Mouse (Mus musculus): ENCODE results near the gene Bloc1s4. TPM values are rescaled to one million over a fixed set of nuclear protein-coding genes. Genes with fewer than 3 reads are reported as not detected.

Gene Bloc1s4
- polyA plus RNA-seq, 1 experiment = 31.0 TPM

DNA sequence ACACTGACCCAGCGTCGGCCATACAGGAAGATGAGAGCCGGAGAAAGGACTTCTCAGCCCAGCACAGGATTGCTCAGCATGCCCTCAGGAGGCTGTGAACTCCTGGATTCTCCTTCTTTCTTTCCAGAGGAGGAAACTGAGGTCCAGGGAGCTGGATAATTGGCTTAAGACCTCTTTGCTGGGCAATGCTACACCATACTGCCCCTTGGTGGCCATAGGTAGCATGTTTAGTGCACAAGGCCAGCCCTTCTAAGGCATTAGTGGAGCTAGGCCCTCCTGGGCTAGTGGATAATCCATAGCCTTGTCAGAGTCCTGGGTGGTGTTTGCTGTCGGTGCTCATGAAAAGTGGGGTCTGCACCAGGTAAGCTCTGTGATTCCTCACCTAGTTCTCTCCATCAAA is 8.6 kb downstream of the Bloc1s4 start:
- TF ChIP-seq POLR2A (IDR thresholded peaks at IDR 0.05; ENCODE audit: low read depth, low read length) (no peak), CTCF (IDR thresholded peaks at IDR 0.05; ENCODE audit: extremely low read depth, insufficient read length, insufficient replicate concordance, low read depth, low read length) (peak; percentile 63; the same call in 1 of the 2 replicates)
- Histone ChIP-seq H3K27me3 (ENCODE audit: control insufficient read depth, insufficient read depth, low read length) (no peaks in the 10 kb centered on the region), H3K27ac (ENCODE audit: insufficient read depth, low read depth, low read length) (no peak overlapping the region), H3K36me3 (ENCODE audit: control insufficient read depth, insufficient read depth, low read length) (no peaks in the 10 kb centered on the region), H3K4me1 (ENCODE audit: control insufficient read depth, insufficient read depth, insufficient read length, low read length) (peaks cover 8% of the 10 kb centered on the region; the same call in 1 of the 2 replicates), H3K4me3 (ENCODE audit: low read depth, low read length) (no peak overlapping the region)
- WGBS = 80% methylated on average over 4 of the region's 4 CpGs

DNA sequence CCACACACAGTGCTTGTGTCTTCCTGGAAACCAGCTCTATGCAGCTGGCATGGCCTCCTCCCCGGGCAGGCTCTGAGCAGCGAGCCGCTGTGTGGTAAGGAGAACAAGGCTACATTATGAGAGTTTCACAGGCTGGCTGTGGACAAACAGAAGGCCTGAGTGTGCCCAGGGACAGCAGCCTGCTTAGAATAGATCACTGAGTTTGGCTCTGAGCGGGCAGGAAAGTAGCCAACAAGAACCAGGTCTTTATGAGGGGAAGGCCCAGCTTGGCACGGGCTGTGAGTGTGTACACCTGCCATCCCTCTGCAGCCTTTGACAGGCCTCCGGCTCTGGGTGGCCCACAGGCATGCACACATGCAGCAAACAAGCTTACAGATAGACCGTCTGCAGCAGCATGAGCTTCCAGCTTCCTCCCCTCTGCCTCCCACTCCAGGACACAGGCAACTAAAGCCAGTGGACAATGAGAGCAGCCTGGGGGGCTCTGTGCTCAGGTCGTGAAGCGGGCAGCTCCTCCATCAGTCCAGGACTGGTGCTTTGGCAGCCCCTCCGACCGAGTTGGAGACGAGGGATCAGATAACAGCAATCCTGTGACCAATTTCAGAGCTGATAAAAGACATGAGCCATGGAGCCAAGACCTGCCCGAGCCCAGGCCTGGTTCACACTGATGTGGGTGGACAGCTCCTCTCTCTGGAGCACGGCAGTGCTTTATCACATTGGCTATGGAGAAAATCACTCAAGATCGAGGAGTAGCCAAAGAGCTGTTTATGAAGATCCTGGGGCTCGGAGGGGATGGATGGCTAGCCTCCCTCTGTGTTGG is 9.4 kb downstream of the Bloc1s4 start:
- H3K4me3 ChIP-seq (ENCODE audit: low read depth, low read length) = no peak overlapping the region
- H3K27me3 ChIP-seq (ENCODE audit: control insufficient read depth, insufficient read depth, low read length) = no peaks in the 10 kb centered on the region
- 74% methylated on average over 16 of the region's 16 CpGs for WGBS
- peaks cover 8% of the 10 kb centered on the region; the same call in 1 of the 2 replicates for H3K4me1 ChIP-seq (ENCODE audit: control insufficient read depth, insufficient read depth, insufficient read length, low read length)
- no peak overlapping the region for H3K27ac ChIP-seq (ENCODE audit: insufficient read depth, low read depth, low read length)
- no peak for TF ChIP-seq CTCF (IDR thresholded peaks at IDR 0.05; ENCODE audit: extremely low read depth, insufficient read length, insufficient replicate concordance, low read depth, low read length)
- TF ChIP-seq POLR2A (IDR thresholded peaks at IDR 0.05; ENCODE audit: low read depth, low read length) = no peak
- no peaks in the 10 kb centered on the region for H3K36me3 ChIP-seq (ENCODE audit: control insufficient read depth, insufficient read depth, low read length)

DNA sequence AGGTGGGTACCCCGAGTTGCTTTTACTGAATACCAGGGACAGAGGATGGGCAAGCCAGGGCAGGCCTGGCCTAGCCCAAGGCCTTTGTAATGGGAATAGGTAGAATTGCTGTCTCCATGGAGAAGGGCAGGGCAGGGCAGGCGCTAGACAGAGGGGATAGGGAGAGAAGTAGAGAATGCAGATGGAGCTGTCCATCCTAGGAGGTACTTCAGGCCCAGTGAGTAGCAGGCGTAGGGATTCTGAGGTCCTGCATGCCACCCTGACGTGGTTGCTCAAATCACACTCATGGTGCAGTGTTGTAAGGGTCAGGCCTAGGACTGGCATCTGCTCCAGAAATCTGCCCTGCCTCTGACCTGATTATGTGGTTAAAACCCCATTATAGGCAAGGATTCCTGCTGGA is 10.7 kb downstream of the Bloc1s4 start:
- WGBS = 76% methylated on average over 4 of the region's 4 CpGs
- no peak overlapping the region for H3K27ac ChIP-seq (ENCODE audit: insufficient read depth, low read depth, low read length)
- no peak overlapping the region for H3K4me3 ChIP-seq (ENCODE audit: low read depth, low read length)
- peaks cover 8% of the 10 kb centered on the region; the same call in 1 of the 2 replicates for H3K4me1 ChIP-seq (ENCODE audit: control insufficient read depth, insufficient read depth, insufficient read length, low read length)
- no peaks in the 10 kb centered on the region for H3K27me3 ChIP-seq (ENCODE audit: control insufficient read depth, insufficient read depth, low read length)
- no peaks in the 10 kb centered on the region for H3K36me3 ChIP-seq (ENCODE audit: control insufficient read depth, insufficient read depth, low read length)
- TF ChIP-seq POLR2A (IDR thresholded peaks at IDR 0.05; ENCODE audit: low read depth, low read length) (no peak), CTCF (IDR thresholded peaks at IDR 0.05; ENCODE audit: extremely low read depth, insufficient read length, insufficient replicate concordance, low read depth, low read length) (no peak)

DNA sequence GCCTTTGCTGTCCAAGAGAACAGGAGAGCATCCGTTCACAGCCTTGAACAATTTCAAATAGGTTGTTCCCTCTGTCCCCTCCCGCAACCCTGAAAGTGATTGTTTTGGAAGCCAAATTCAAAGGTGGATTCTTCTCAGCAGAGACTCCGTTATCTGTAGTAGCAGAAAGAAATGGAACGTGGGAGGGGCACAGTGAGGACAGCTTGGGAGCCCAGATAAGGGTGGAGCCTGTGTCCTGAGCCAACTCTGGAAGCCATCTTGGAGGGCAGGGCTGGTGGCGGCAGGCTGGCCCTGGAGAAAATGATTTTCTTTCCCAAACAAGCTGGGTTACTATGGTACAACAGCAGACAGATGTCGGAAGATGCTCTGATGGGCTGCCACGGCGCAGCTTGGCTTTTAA is 12.4 kb downstream of the Bloc1s4 start:
- Histone ChIP-seq H3K27me3 (ENCODE audit: control insufficient read depth, insufficient read depth, low read length) (no peaks in the 10 kb centered on the region), H3K4me3 (ENCODE audit: low read depth, low read length) (no peak overlapping the region), H3K27ac (ENCODE audit: insufficient read depth, low read depth, low read length) (no peak overlapping the region), H3K36me3 (ENCODE audit: control insufficient read depth, insufficient read depth, low read length) (no peaks in the 10 kb centered on the region), H3K4me1 (ENCODE audit: control insufficient read depth, insufficient read depth, insufficient read length, low read length) (peaks cover 5% of the 10 kb centered on the region)
- 52% methylated on average over 8 of the region's 8 CpGs for WGBS
- no peak for TF ChIP-seq CTCF (IDR thresholded peaks at IDR 0.05; ENCODE audit: extremely low read depth, insufficient read length, insufficient replicate concordance, low read depth, low read length)
- no peak for TF ChIP-seq POLR2A (IDR thresholded peaks at IDR 0.05; ENCODE audit: low read depth, low read length)

DNA sequence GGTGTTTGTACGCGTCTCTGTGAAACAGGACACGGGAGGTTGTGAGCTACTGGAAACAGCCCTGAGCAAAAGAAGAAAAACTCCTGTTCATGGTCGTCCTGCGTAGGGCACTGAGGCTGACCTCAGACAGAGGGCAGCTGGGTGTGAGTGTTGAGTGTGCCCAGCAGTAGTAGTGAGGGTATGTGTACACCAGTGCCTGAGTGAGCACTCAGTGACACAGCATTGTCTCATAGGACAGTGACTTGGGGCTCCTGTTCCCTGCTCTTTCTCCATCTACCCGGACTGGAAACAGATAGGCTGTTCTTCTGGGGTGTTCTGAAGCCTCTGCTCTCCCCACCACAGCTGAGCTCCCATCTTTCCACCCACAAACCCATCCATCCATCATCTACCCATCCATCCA is 13.3 kb downstream of the Bloc1s4 start:
- H3K36me3 ChIP-seq (ENCODE audit: control insufficient read depth, insufficient read depth, low read length) = no peaks in the 10 kb centered on the region
- no peak overlapping the region for H3K4me3 ChIP-seq (ENCODE audit: low read depth, low read length)
- WGBS = 82% methylated on average over 6 of the region's 6 CpGs
- no peaks in the 10 kb centered on the region for H3K27me3 ChIP-seq (ENCODE audit: control insufficient read depth, insufficient read depth, low read length)
- TF ChIP-seq CTCF (IDR thresholded peaks at IDR 0.05; ENCODE audit: extremely low read depth, insufficient read length, insufficient replicate concordance, low read depth, low read length) (no peak), POLR2A (IDR thresholded peaks at IDR 0.05; ENCODE audit: low read depth, low read length) (no peak)
- peaks cover 13% of the 10 kb centered on the region for H3K4me1 ChIP-seq (ENCODE audit: control insufficient read depth, insufficient read depth, insufficient read length, low read length)
- H3K27ac ChIP-seq (ENCODE audit: insufficient read depth, low read depth, low read length) = no peak overlapping the region

DNA sequence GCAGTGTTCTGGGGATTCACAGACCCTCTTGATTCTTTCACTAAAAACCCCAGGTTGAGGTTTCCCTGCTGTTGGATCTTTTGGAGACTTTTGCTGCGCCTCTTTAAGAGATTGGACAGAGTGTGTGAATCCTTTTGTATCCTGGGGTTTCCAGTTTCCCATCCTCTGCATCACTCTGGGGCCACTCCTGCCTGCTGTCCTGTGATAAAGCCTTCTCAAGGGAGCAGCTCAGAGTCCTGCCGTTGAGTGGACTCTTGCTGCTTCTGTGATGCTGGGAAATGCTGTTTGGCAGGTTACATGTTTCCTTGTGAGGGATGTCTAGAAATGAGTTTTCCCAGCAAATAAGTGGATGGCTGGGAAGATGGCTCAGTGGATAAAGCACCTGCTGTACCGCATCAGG is 15.0 kb downstream of the Bloc1s4 start:
- Histone ChIP-seq H3K4me3 (ENCODE audit: low read depth, low read length) (no peak overlapping the region), H3K36me3 (ENCODE audit: control insufficient read depth, insufficient read depth, low read length) (no peaks in the 10 kb centered on the region), H3K27me3 (ENCODE audit: control insufficient read depth, insufficient read depth, low read length) (no peaks in the 10 kb centered on the region), H3K27ac (ENCODE audit: insufficient read depth, low read depth, low read length) (no peak overlapping the region), H3K4me1 (ENCODE audit: control insufficient read depth, insufficient read depth, insufficient read length, low read length) (peaks cover 29% of the 10 kb centered on the region)
- 67% methylated on average over 3 of the region's 3 CpGs for WGBS
- no peak for TF ChIP-seq POLR2A (IDR thresholded peaks at IDR 0.05; ENCODE audit: low read depth, low read length)
- no peak for TF ChIP-seq CTCF (IDR thresholded peaks at IDR 0.05; ENCODE audit: extremely low read depth, insufficient read length, insufficient replicate concordance, low read depth, low read length)

DNA sequence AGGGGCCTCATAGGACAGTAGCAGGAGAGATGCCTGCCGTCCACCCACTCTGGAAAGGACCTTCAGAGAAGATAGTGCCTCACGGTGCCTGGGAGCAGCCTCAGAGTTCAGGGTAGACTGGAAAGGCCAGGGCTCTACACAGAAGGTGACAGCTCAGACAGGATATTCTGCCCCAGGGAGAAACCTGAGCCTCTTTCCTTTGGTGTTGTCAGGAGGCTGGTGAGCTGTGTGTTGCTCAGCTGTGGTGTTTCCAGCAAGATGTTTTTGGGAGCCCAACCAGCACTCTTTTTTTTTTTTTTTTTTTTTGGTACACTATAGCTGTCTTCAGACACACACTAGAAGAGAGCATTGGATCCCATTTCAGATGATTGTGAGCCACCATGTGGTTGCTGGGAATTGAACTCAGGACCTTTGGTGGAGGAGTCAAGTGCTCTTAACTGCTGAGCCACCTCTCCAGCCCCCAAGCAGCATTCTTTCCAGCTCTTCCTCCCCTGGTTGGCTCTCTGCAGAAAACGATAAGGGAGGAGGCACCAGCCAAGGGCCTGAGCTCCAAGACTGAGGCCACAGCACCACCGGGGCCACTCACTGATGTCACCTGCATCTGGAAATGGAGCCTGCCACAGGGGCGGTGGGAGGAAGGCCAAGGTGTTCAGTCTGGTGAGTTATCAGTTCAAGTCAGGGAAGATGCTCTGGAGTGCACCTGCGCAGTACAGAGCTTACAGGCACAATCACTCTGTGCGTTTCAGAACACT is 16.4 kb downstream of the Bloc1s4 start:
- Histone ChIP-seq H3K27ac (ENCODE audit: insufficient read depth, low read depth, low read length) (no peak overlapping the region), H3K27me3 (ENCODE audit: control insufficient read depth, insufficient read depth, low read length) (no peaks in the 10 kb centered on the region), H3K4me3 (ENCODE audit: low read depth, low read length) (no peak overlapping the region), H3K4me1 (ENCODE audit: control insufficient read depth, insufficient read depth, insufficient read length, low read length) (peaks cover 42% of the 10 kb centered on the region), H3K36me3 (ENCODE audit: control insufficient read depth, insufficient read depth, low read length) (no peaks in the 10 kb centered on the region)
- TF ChIP-seq CTCF (IDR thresholded peaks at IDR 0.05; ENCODE audit: extremely low read depth, insufficient read length, insufficient replicate concordance, low read depth, low read length) = no peak
- no peak for TF ChIP-seq POLR2A (IDR thresholded peaks at IDR 0.05; ENCODE audit: low read depth, low read length)
- 80% methylated on average over 7 of the region's 7 CpGs for WGBS

Measured in small intestine, adult 2 months (tissue).